Mouse (Mus musculus) kidney, postnatal 10 days (tissue): ENCODE results near the gene Itpkb.
A peak's percentile ranks its signal among the peaks of the same experiment; 100 is the strongest.

Experiments used
- DNase-seq: peaks from one replicate; pipeline ENCODE4 v3.0.0; 2021; ENCODE audit warnings: mixed read lengths

Gene Itpkb

GRCm38 (mm10) chr1:180347059-180347458, 16.8 kb downstream of the Itpkb start:
- no peak for DNase-seq

- DNase-seq: peak; percentile 5
These were observed 17.6 kb downstream of the Itpkb start for GRCm38 (mm10) chr1:180347907-180348306.

GRCm38 (mm10) chr1:180349090-180349489, 18.8 kb downstream of the Itpkb start:
- no peak for DNase-seq

GRCm38 (mm10) chr1:180352258-180352657, 22.0 kb downstream of the Itpkb start:
- DNase-seq: no peak

GRCm38 (mm10) chr1:180354129-180354528, 23.8 kb downstream of the Itpkb start:
- DNase-seq: no peak

GRCm38 (mm10) chr1:180354976-180355730, 24.9 kb downstream of the Itpkb start:
- no peak for DNase-seq

- no peak for DNase-seq
These were observed 25.9 kb downstream of the Itpkb start for GRCm38 (mm10) chr1:180356176-180356575.

- no peak for DNase-seq
These were observed 26.6 kb downstream of the Itpkb start for GRCm38 (mm10) chr1:180356857-180357256.

- DNase-seq: no peak
These were observed 27.6 kb downstream of the Itpkb start for GRCm38 (mm10) chr1:180357893-180358331.

GRCm38 (mm10) chr1:180358466-180358865, 28.2 kb downstream of the Itpkb start:
- DNase-seq: no peak

- no peak for DNase-seq
These were observed 29.0 kb downstream of the Itpkb start for GRCm38 (mm10) chr1:180359311-180359710.

- DNase-seq: no peak
These were observed 31.9 kb downstream of the Itpkb start for GRCm38 (mm10) chr1:180362176-180362575.

- no peak for DNase-seq
These were observed 32.6 kb downstream of the Itpkb start for GRCm38 (mm10) chr1:180362844-180363243.

- DNase-seq: no peak
These were observed 33.0 kb downstream of the Itpkb start for GRCm38 (mm10) chr1:180363317-180363716.

- no peak for DNase-seq
These were observed 33.7 kb downstream of the Itpkb start for GRCm38 (mm10) chr1:180364005-180364404.

GRCm38 (mm10) chr1:180364720-180365119, 34.4 kb downstream of the Itpkb start:
- DNase-seq: no peak

- peak; percentile 94 for DNase-seq
These were observed 35.0 kb downstream of the Itpkb start for GRCm38 (mm10) chr1:180365180-180365810.

- DNase-seq: no peak
These were observed 35.9 kb downstream of the Itpkb start for GRCm38 (mm10) chr1:180365983-180366811.

GRCm38 (mm10) chr1:180367045-180367619, 36.8 kb downstream of the Itpkb start:
- DNase-seq: no peak

GRCm38 (mm10) chr1:180367626-180368025, 37.3 kb downstream of the Itpkb start:
- DNase-seq: no peak

GRCm38 (mm10) chr1:180368112-180368511, 37.8 kb downstream of the Itpkb start:
- no peak for DNase-seq

GRCm38 (mm10) chr1:180368646-180369045, 38.4 kb downstream of the Itpkb start:
- DNase-seq: no peak
